Mouse (Mus musculus) C2C12 (cell line): ENCODE results near the gene Clec2e.

Experiments used
- CTCF ChIP-seq: IDR thresholded peaks from one replicate; pipeline ENCODE4 v1.5.1; 2011; ENCODE audit not compliant: control insufficient read depth, insufficient read depth, insufficient read length
- MAX ChIP-seq: IDR thresholded peaks from one replicate; pipeline ENCODE4 v1.6.1; 2011; ENCODE audit warnings: mild to moderate bottlenecking, control low read depth
- MYOD1 ChIP-seq: IDR thresholded peaks from one replicate; pipeline ENCODE4 v1.6.1; 2011; ENCODE audit warnings: low read depth; ENCODE audit not compliant: control insufficient read depth, insufficient read length
- MYOG ChIP-seq: IDR thresholded peaks from one replicate; pipeline ENCODE4 v1.6.1; 2011; ENCODE audit not compliant: control insufficient read depth, insufficient read length; ENCODE audit errors: extremely low read depth
- USF1 ChIP-seq: IDR thresholded peaks from one replicate; pipeline ENCODE4 v1.6.1; 2011; ENCODE audit warnings: low read depth, mild to moderate bottlenecking, control low read depth, moderate library complexity

- TF ChIP-seq MYOG (no peak), CTCF (no peak), MYOD1 (no peak), MAX (no peak), USF1 (no peak)
Measured at GRCm38 (mm10) chr6:129045601-129046000, 55.1 kb downstream of the Clec2e start, which contains the start of gene Klrb1f.
